Mouse (Mus musculus) spleen, postnatal 36 days (tissue): ENCODE results near the gene Hpcal4.

ENCODE experiments used
- DNase-seq, 2 experiments: peaks; one replicate each; pipeline ENCODE4 v3.0.0; 2022; ENCODE audit warnings: low spot score in 2 of 2, mixed read lengths in 1 of 2

Gene Hpcal4

GRCm38 (mm10) chr4:123201186-123202093 is 18.4 kb downstream of the Hpcal4 start, which contains the start of gene Nt5c1a:
Gene Nt5c1a (plus strand): TSS chr4:123201504.
- no peak for DNase-seq

GRCm38 (mm10) chr4:123202094-123202420 is 19.0 kb downstream of the Hpcal4 start:
- DNase-seq, result no peak

GRCm38 (mm10) chr4:123207337-123207736 is 24.3 kb downstream of the Hpcal4 start:
- no peak for DNase-seq

- DNase-seq, result no peak
These were observed 28.0 kb downstream of the Hpcal4 start for GRCm38 (mm10) chr4:123210996-123211395.

- no peak for DNase-seq
These were observed 28.4 kb downstream of the Hpcal4 start for GRCm38 (mm10) chr4:123211453-123211852.

GRCm38 (mm10) chr4:123212330-123212729 is 29.3 kb downstream of the Hpcal4 start:
- DNase-seq, result no peak

GRCm38 (mm10) chr4:123213975-123214374 is 30.9 kb downstream of the Hpcal4 start:
- no peak for DNase-seq

GRCm38 (mm10) chr4:123215367-123215766 is 32.3 kb downstream of the Hpcal4 start:
- no peak for DNase-seq

GRCm38 (mm10) chr4:123216782-123217181 is 33.8 kb downstream of the Hpcal4 start:
- DNase-seq, result no peak

- peak; percentile 24 to 28 for DNase-seq
These were observed 36.8 kb downstream of the Hpcal4 start for GRCm38 (mm10) chr4:123219720-123220357.

- DNase-seq, result no peak
These were observed 37.6 kb downstream of the Hpcal4 start for GRCm38 (mm10) chr4:123220637-123221036.

GRCm38 (mm10) chr4:123223309-123223708 is 40.3 kb downstream of the Hpcal4 start:
- DNase-seq, result no peak

- no peak for DNase-seq
These were observed 42.8 kb downstream of the Hpcal4 start for GRCm38 (mm10) chr4:123225718-123226403.

GRCm38 (mm10) chr4:123227707-123228106 is 44.7 kb downstream of the Hpcal4 start:
- DNase-seq, result no peak

GRCm38 (mm10) chr4:123228270-123228669 is 45.2 kb downstream of the Hpcal4 start:
- peak in 1 of 2 experiments; percentile 11 for DNase-seq

- DNase-seq, result no peak
These were observed 46.1 kb downstream of the Hpcal4 start for GRCm38 (mm10) chr4:123229166-123229565.

- no peak for DNase-seq
These were observed 49.8 kb downstream of the Hpcal4 start for GRCm38 (mm10) chr4:123232841-123233240.

GRCm38 (mm10) chr4:123233492-123234084 is 50.6 kb downstream of the Hpcal4 start, which contains the start of gene Heyl:
Gene Heyl (plus strand): TSS chr4:123233556.
- peak; percentile 43 to 50 for DNase-seq

GRCm38 (mm10) chr4:123235835-123236430 is 52.9 kb downstream of the Hpcal4 start:
- no peak for DNase-seq

GRCm38 (mm10) chr4:123236431-123237031 is 53.5 kb downstream of the Hpcal4 start:
- no peak for DNase-seq
